Mouse (Mus musculus) layer of hippocampus, adult 18-20 months (tissue): ENCODE results near the gene A930033H14Rik. TPM values are rescaled to one million over a fixed set of nuclear protein-coding genes. Genes with fewer than 3 reads are reported as not detected.
A peak's percentile ranks its signal among the peaks of the same experiment; 100 is the strongest.

Source experiments
- DNase-seq, 2 experiments: peaks; one replicate each; pipeline ENCODE4 v3.0.0; 2022; ENCODE audit warnings: low spot score in 2 of 2
- total RNA-seq, 2 experiments: library from RNA; stranded (reverse); gene quantifications; 2 replicates each; pipeline ENCODE4 v1.2.3; 2021

The A930033H14Rik gene
- total RNA-seq, 2 experiments from 2014 or later = 1.3 to 1.5 TPM

GRCm38 (mm10) chr10:69237185-69237584 lies 24.3 kb upstream of the A930033H14Rik start:
- DNase-seq = no peak

GRCm38 (mm10) chr10:69225951-69226350 lies 13.1 kb upstream of the A930033H14Rik start:
- no peak for DNase-seq

- no peak for DNase-seq
Measured at GRCm38 (mm10) chr10:69225471-69225870, 12.6 kb upstream of the A930033H14Rik start.

GRCm38 (mm10) chr10:69224276-69224675 lies 11.4 kb upstream of the A930033H14Rik start:
- DNase-seq = no peak

GRCm38 (mm10) chr10:69223232-69223631 lies 10.3 kb upstream of the A930033H14Rik start:
- no peak for DNase-seq

- no peak for DNase-seq
Measured at GRCm38 (mm10) chr10:69221955-69222354, 9.1 kb upstream of the A930033H14Rik start.

- no peak for DNase-seq
Measured at GRCm38 (mm10) chr10:69221148-69221547, 8.2 kb upstream of the A930033H14Rik start.

- no peak for DNase-seq
Measured at GRCm38 (mm10) chr10:69220296-69220695, 7.4 kb upstream of the A930033H14Rik start.

- no peak for DNase-seq
Measured at GRCm38 (mm10) chr10:69219289-69219626, 6.4 kb upstream of the A930033H14Rik start.

- no peak for DNase-seq
Measured at GRCm38 (mm10) chr10:69218458-69219288, 5.8 kb upstream of the A930033H14Rik start.

- no peak for DNase-seq
Measured at GRCm38 (mm10) chr10:69217127-69217690, 4.3 kb upstream of the A930033H14Rik start.

GRCm38 (mm10) chr10:69213986-69214385 lies 1.1 kb upstream of the A930033H14Rik start:
- peak in 1 of 2 experiments; percentile 40 for DNase-seq

- peak in 1 of 2 experiments; percentile 25 for DNase-seq
Measured at GRCm38 (mm10) chr10:69213451-69213877, 566 bp upstream of the A930033H14Rik start.

GRCm38 (mm10) chr10:69211976-69212375 lies 922 bp downstream of the A930033H14Rik start:
- peak in 1 of 2 experiments; percentile 25 for DNase-seq

GRCm38 (mm10) chr10:69211560-69211959 lies 1.3 kb downstream of the A930033H14Rik start:
- no peak for DNase-seq

GRCm38 (mm10) chr10:69210659-69211058 lies 2.2 kb downstream of the A930033H14Rik start:
- no peak for DNase-seq

GRCm38 (mm10) chr10:69210006-69210405 lies 2.9 kb downstream of the A930033H14Rik start:
- no peak for DNase-seq

GRCm38 (mm10) chr10:69208705-69209104 lies 4.2 kb downstream of the A930033H14Rik start:
- no peak for DNase-seq

- no peak for DNase-seq
Measured at GRCm38 (mm10) chr10:69207981-69208630, 4.8 kb downstream of the A930033H14Rik start.

GRCm38 (mm10) chr10:69207481-69207880 lies 5.4 kb downstream of the A930033H14Rik start:
- DNase-seq = no peak

GRCm38 (mm10) chr10:69206081-69206480 lies 6.8 kb downstream of the A930033H14Rik start:
- no peak for DNase-seq
